Mouse (Mus musculus): ENCODE data around the gene Sirpa. TPM values are rescaled to one million over a fixed set of nuclear protein-coding genes. Genes with fewer than 3 reads are reported as not detected.
A peak's percentile ranks its signal among the peaks of the same experiment; 100 is the strongest.

The Sirpa gene
- total and polyA plus RNA-seq, 3 experiments: 28.3 to 29.4 (median 28.9) TPM

DNA sequence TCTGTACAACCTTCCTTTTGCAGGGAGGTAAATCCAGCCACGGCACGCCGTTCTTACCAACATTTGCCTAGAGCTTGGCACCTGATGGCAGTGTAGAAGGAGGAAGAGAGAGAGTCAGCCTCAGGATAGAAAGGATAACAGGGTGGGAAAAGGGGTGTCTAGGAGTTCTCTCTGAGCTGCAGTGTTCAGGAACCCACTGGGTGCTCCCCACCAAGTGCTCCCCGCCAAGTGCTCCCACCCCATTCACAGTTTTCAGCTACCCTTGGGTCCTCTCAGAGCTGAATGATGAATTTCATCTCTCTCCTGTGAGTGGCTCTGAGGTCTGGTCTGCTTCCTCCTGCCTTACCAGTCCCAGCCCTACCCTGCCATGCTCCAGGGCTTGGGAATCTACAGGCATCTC, 1.9 kb downstream of the Sirpa start:
- H3K27ac ChIP-seq: peak overlapping the region; percentile 96
- intact Hi-C loops (cut with DNase I): loop anchor here (1.0 to 10.0 kb wide), 2 partner anchors 12 to 210 kb away; partner anchors contain the start of gene Stk35
- no peak for DNase-seq
- H3K36me3 ChIP-seq (ENCODE audit: control insufficient read depth, insufficient read depth, low read length): no peaks in the 10 kb centered on the region
- peak overlapping the region; percentile 66; the same call in 1 of the 2 replicates for H3K4me3 ChIP-seq
- 0 out of 2 replicates have a peak overlapping the region, but pooled peaks have one; percentile 7 for H3K9ac ChIP-seq (ENCODE audit: low read depth, low read length)
- H3K79me2 ChIP-seq (replicated peaks; ENCODE audit: control insufficient read depth, insufficient read depth, low read length): no peaks in the 10 kb centered on the region; the same call in 1 of the 2 replicates
- TF ChIP-seq EP300 (IDR thresholded peaks at IDR 0.05; ENCODE audit: insufficient read depth, low read depth, low read length) (no peak), POLR2A (IDR thresholded peaks at IDR 0.05; ENCODE audit: insufficient read depth, low read depth, low read length) (no peak), CTCF (IDR thresholded peaks at IDR 0.05) (no peak)
- H3K4me1 ChIP-seq (ENCODE audit: control insufficient read depth, insufficient read depth, low read length): peaks cover 18% of the 10 kb centered on the region
- WGBS: 81% methylated on average over 4 of the region's 4 CpGs
- no peaks in the 10 kb centered on the region for H3K27me3 ChIP-seq (ENCODE audit: control insufficient read depth, insufficient read depth, low read length)

DNA sequence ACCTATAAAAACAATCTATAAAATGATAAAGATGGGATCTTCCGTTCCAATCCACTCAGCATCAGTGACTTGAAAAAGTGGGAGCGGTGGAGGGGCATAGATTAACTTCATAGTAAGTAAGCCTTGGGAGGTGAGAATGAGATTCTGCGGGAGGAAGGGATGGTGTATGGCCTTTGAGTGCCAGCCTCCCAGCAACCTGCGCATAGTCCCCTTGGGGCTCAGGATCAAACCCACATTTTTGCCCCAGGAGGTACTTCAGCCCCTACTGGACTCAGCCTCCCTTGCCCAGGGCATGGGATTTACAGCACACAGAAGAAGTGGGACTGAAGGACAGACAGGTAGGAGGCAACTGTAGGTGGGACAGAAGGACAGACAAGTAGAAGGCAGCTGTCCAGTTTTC, 2.6 kb downstream of the Sirpa start:
- Histone ChIP-seq H3K27ac (peak overlapping the region; percentile 58), H3K27me3 (ENCODE audit: control insufficient read depth, insufficient read depth, low read length) (no peaks in the 10 kb centered on the region), H3K36me3 (ENCODE audit: control insufficient read depth, insufficient read depth, low read length) (no peaks in the 10 kb centered on the region), H3K4me3 (no peak overlapping the region), H3K4me1 (ENCODE audit: control insufficient read depth, insufficient read depth, low read length) (peaks cover 21% of the 10 kb centered on the region), H3K9ac (ENCODE audit: low read depth, low read length) (peak overlapping the region; percentile 34), H3K79me2 (replicated peaks; ENCODE audit: control insufficient read depth, insufficient read depth, low read length) (no peaks in the 10 kb centered on the region; the same call in 1 of the 2 replicates)
- WGBS: 82% methylated on average over 4 of the region's 4 CpGs
- intact Hi-C loops (cut with DNase I): loop anchor here (10.0 kb wide), 1 partner anchor 210 kb away; the partner anchor contains the start of gene Stk35
- DNase-seq: no peak
- no peak for TF ChIP-seq EP300 (IDR thresholded peaks at IDR 0.05; ENCODE audit: insufficient read depth, low read depth, low read length)
- no peak for TF ChIP-seq POLR2A (IDR thresholded peaks at IDR 0.05; ENCODE audit: insufficient read depth, low read depth, low read length)
- TF ChIP-seq CTCF (IDR thresholded peaks at IDR 0.05): no peak

DNA sequence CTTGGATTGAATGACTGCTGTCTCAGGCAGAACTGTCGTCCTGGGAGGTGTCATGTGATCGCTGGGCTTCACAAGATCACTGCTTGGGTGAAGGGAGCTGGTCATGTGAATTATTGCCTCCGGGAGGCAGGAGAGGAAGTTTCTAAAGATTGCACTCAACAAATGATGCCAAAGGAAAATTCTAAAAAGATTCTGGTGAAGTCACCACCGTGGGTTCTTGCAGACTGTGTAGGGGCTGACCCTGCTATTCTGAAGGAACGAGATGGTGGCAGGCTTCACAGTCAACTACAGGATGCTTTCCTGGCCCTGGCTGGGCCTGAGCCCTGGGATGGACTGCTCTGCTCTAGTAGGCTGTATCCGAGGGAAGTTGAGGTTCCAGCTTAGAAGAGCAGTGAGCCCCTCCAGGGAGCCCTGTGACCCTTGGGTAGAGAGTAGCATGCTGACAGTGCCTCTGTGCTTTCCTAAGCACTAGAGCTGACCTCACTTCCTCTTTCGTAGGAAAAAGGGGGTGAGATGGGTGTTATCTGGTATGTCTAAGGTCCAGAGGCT, 3.1 kb downstream of the Sirpa start:
- Histone ChIP-seq H3K36me3 (ENCODE audit: control insufficient read depth, insufficient read depth, low read length) (no peaks in the 10 kb centered on the region), H3K27me3 (ENCODE audit: control insufficient read depth, insufficient read depth, low read length) (no peaks in the 10 kb centered on the region), H3K4me1 (ENCODE audit: control insufficient read depth, insufficient read depth, low read length) (peaks cover 22% of the 10 kb centered on the region), H3K27ac (peak overlapping the region; percentile 58), H3K79me2 (replicated peaks; ENCODE audit: control insufficient read depth, insufficient read depth, low read length) (no peaks in the 10 kb centered on the region; the same call in 1 of the 2 replicates), H3K4me3 (no peak overlapping the region), H3K9ac (ENCODE audit: low read depth, low read length) (no peak overlapping the region)
- TF ChIP-seq POLR2A (IDR thresholded peaks at IDR 0.05; ENCODE audit: insufficient read depth, low read depth, low read length) (no peak), CTCF (IDR thresholded peaks at IDR 0.05) (no peak), EP300 (IDR thresholded peaks at IDR 0.05; ENCODE audit: insufficient read depth, low read depth, low read length) (no peak)
- peak in 1 of 2 experiments; percentile 61 for DNase-seq
- intact Hi-C loops (cut with DNase I): loop anchor here (10.0 kb wide), 1 partner anchor 209 kb away; the partner anchor contains the start of gene Stk35
- WGBS: 28% methylated on average over 7 of the region's 7 CpGs

DNA sequence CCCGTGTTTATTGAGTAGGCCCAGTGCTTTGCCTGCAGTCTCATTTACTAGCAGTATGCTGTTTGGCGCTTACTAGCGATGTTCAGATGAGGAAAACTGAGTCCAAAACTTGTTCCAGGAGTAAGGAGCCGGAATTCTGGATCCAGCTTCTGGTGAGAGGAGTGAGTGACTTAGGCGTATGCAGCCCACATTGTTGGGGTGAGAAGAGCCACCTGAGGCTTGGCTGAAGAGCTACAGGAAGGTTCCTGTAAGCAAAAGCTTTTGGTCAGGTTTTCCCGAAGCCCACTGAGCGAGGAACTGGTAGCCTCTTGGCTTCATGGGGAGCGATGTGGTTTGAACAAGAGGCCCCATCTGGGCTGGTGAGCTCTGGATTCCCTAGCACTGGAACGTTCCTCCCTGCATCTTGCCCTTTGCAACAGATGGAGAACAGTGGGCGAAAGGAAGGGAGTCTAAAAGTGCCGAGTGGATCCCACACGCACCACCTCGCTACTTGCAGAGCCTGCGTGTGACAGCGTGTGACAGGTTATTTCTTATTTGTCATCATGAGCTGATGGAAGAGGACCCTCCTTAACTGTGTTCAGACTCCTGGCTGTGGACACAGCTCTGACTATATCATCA, 4.0 kb downstream of the Sirpa start:
- H3K4me1 ChIP-seq (ENCODE audit: control insufficient read depth, insufficient read depth, low read length): peaks cover 25% of the 10 kb centered on the region
- no peaks in the 10 kb centered on the region for H3K36me3 ChIP-seq (ENCODE audit: control insufficient read depth, insufficient read depth, low read length)
- H3K9ac ChIP-seq (ENCODE audit: low read depth, low read length): no peak overlapping the region
- no peak overlapping the region for H3K4me3 ChIP-seq
- DNase-seq: no peak
- H3K79me2 ChIP-seq (replicated peaks; ENCODE audit: control insufficient read depth, insufficient read depth, low read length): no peaks in the 10 kb centered on the region; the same call in 1 of the 2 replicates
- TF ChIP-seq CTCF (IDR thresholded peaks at IDR 0.05) (no peak), EP300 (IDR thresholded peaks at IDR 0.05; ENCODE audit: insufficient read depth, low read depth, low read length) (no peak), POLR2A (IDR thresholded peaks at IDR 0.05; ENCODE audit: insufficient read depth, low read depth, low read length) (no peak)
- H3K27me3 ChIP-seq (ENCODE audit: control insufficient read depth, insufficient read depth, low read length): no peaks in the 10 kb centered on the region
- WGBS: 87% methylated on average over 15 of the region's 15 CpGs
- peak overlapping the region; percentile 20 for H3K27ac ChIP-seq
- intact Hi-C loops (cut with DNase I): loop anchor here (10.0 kb wide), 1 partner anchor 208 kb away; the partner anchor contains the start of gene Stk35

DNA sequence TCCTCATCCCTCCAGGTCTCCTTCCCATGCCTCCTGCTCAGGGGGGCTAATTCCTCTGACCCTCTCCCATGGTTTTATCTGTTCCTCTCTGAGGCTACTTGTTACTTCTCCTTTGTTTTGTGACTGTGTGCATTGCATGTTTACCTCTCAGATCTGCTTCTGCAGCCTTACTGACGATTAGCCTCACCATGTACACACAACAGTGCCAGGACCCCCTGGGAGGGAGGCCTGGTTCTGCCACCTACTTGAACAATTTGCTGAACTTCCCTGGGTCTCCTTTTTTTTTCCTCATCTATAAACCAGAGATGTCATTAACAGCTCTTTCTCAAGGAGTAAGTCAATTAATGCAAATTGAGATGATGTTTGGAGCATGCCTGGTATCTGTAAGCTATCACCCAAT, 4.9 kb downstream of the Sirpa start:
- peaks cover 2% of the 10 kb centered on the region; the same call in 1 of the 2 replicates for H3K79me2 ChIP-seq (replicated peaks; ENCODE audit: control insufficient read depth, insufficient read depth, low read length)
- WGBS: 62% methylated on average over 1 of the region's 1 CpGs
- H3K4me3 ChIP-seq: no peak overlapping the region
- H3K27ac ChIP-seq: no peak overlapping the region
- H3K27me3 ChIP-seq (ENCODE audit: control insufficient read depth, insufficient read depth, low read length): no peaks in the 10 kb centered on the region
- H3K4me1 ChIP-seq (ENCODE audit: control insufficient read depth, insufficient read depth, low read length): peaks cover 25% of the 10 kb centered on the region
- intact Hi-C loops (cut with DNase I): loop anchor here (10.0 kb wide), 1 partner anchor 207 kb away; the partner anchor contains the start of gene Stk35
- H3K9ac ChIP-seq (ENCODE audit: low read depth, low read length): no peak overlapping the region
- no peak for DNase-seq
- no peaks in the 10 kb centered on the region for H3K36me3 ChIP-seq (ENCODE audit: control insufficient read depth, insufficient read depth, low read length)
- TF ChIP-seq POLR2A (IDR thresholded peaks at IDR 0.05; ENCODE audit: insufficient read depth, low read depth, low read length): no peak
- no peak for TF ChIP-seq CTCF (IDR thresholded peaks at IDR 0.05)
- TF ChIP-seq EP300 (IDR thresholded peaks at IDR 0.05; ENCODE audit: insufficient read depth, low read depth, low read length): no peak

Measured in heart, adult 2 months (tissue).